Comparison of ENCODE assay signal across 16 mouse cellular contexts in genomic region chr9:34561281-34561680, GRCm38 (mm10).
"Had no signal": no experiment of that assay in that cellular context is flagged by ENCODE, and none has a peak within 500 bp of the region (broad histone marks: within the 10 kb centered on the region; RNA-seq: fewer than 3 reads in every experiment).

No protein-coding gene starts in this region.

- H3K27ac ChIP-seq: liver, embryonic 14.5 days; midbrain, embryonic 10.5 days; midbrain, embryonic 12.5 days; neural tube, embryonic 12.5 days; stomach, embryonic 15.5 days; stomach, postnatal 0 days had no signal

- H3K4me3 ChIP-seq: midbrain, embryonic 10.5 days; midbrain, embryonic 12.5 days; myocyte; neural tube, embryonic 12.5 days; stomach, embryonic 15.5 days had no signal

- DNase-seq: lung, adult 18-20 months; lung, embryonic 14.5 days; lung, postnatal 10 days; lung, postnatal 4 days; midbrain, embryonic 14.5 days; right cerebral cortex, postnatal 14 days; thymus, adult 2 months; thymus, postnatal 25 days; thymus, postnatal 4 days had no signal
